Mouse (Mus musculus) spleen, adult 2 months (tissue): ENCODE measurements around the gene Tmem131.

Experiments
- CTCF ChIP-seq: fragments of 200-500 bp; IDR thresholded peaks from 2 replicates; pipeline ENCODE4 v1.5.1; 2011; ENCODE audit warnings: mild to moderate bottlenecking, inconsistent platforms; ENCODE audit not compliant: insufficient read depth, insufficient read length, insufficient replicate concordance; ENCODE audit errors: extremely low read depth
- POLR2A ChIP-seq: fragments of 200-500 bp; IDR thresholded peaks from 2 replicates; pipeline ENCODE4 v1.6.1; 2011; ENCODE audit warnings: low read depth, low read length, inconsistent platforms

GRCm38 (mm10) chr1:36746452-36746851, 197.0 kb downstream of the Tmem131 start:
- TF ChIP-seq POLR2A (no peak), CTCF (peak; percentile 42; the same call in 1 of the 2 replicates)
